Mouse (Mus musculus): ENCODE data around the gene Iyd. TPM values are rescaled to one million over a fixed set of nuclear protein-coding genes. Genes with fewer than 3 reads are reported as not detected.

Gene Iyd
- polyA plus RNA-seq, 1 experiment from 2014 or later: not detected

DNA sequence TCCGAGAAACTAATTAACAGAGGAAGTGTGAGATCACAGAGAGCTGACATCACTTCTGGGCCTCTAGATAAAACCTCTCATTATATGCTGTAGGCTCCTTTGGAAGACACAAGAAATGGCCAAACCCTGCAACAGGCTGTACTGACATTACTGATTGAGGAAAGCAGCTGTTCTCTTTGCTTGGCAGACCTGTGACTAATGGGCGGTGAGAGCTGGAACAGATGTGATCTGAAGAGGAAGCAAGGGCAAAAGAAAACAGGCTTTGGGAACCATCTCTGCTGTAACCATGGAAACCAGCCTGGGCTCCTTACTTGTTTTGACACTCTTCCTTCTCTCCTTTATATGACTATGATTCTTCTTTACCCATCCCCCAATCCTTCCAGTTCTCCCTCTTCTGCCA, 56.7 kb downstream of the Iyd start:
- no peaks in the 10 kb centered on the region for H3K9me3 ChIP-seq (replicated peaks; ENCODE audit: control insufficient read depth, low read length)
- H3K4me2 ChIP-seq (ENCODE audit: low read depth, low read length): no peak overlapping the region
- ATAC-seq (replicated peaks; ENCODE audit: insufficient number of reproducible peaks, low FRiP score, low TSS enrichment, low read depth) (no peak), DNase-seq (ENCODE audit: low spot score) (peak; percentile 43)
- 52% methylated on average over 2 of the region's 2 CpGs for WGBS
- no peak overlapping the region for H3K27ac ChIP-seq (replicated peaks; ENCODE audit: low read depth, low read length)
- no peaks in the 10 kb centered on the region for H3K4me1 ChIP-seq (ENCODE audit: control insufficient read depth, insufficient read depth, low read length)
- H3K4me3 ChIP-seq (ENCODE audit: low read depth, low read length): no peak overlapping the region
- H3K9ac ChIP-seq (replicated peaks; ENCODE audit: low read length): no peak overlapping the region
- H3K27me3 ChIP-seq (ENCODE audit: control insufficient read depth, insufficient read depth, low read length): no peaks in the 10 kb centered on the region
- no peaks in the 10 kb centered on the region for H3K36me3 ChIP-seq (replicated peaks; ENCODE audit: control insufficient read depth, insufficient read depth, low read depth, low read length)

DNA sequence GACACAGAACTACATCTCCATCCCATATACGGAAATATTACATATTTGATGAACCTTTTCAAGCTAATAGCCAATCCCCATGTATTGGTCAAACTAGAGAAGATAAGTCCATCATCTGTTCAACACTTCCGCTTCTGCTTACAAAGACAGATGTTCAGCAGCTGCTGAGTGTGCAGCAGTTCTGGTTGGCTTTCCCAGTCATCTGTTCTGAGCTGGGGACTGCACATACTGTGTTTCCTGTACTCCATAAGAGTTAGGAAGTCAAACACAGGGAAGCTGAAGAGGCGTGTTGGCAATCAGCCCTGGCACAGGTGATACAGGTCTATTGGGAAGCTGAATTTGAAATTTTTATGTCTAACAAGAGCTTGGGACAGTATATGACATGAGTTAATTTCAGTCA, 57.7 kb downstream of the Iyd start:
- ATAC-seq (replicated peaks; ENCODE audit: insufficient number of reproducible peaks, low FRiP score, low TSS enrichment, low read depth): no peak
- H3K27me3 ChIP-seq (ENCODE audit: control insufficient read depth, insufficient read depth, low read length): no peaks in the 10 kb centered on the region
- no peak overlapping the region for H3K4me2 ChIP-seq (ENCODE audit: low read depth, low read length)
- WGBS: 83% methylated on average over 3 of the region's 3 CpGs
- H3K9me3 ChIP-seq (replicated peaks; ENCODE audit: control insufficient read depth, low read length): no peaks in the 10 kb centered on the region
- H3K36me3 ChIP-seq (replicated peaks; ENCODE audit: control insufficient read depth, insufficient read depth, low read depth, low read length): no peaks in the 10 kb centered on the region
- H3K4me1 ChIP-seq (ENCODE audit: control insufficient read depth, insufficient read depth, low read length): no peaks in the 10 kb centered on the region
- DNase-seq (ENCODE audit: low spot score): no peak
- no peak overlapping the region for H3K27ac ChIP-seq (replicated peaks; ENCODE audit: low read depth, low read length)
- no peak overlapping the region for H3K4me3 ChIP-seq (ENCODE audit: low read depth, low read length)
- H3K9ac ChIP-seq (replicated peaks; ENCODE audit: low read length): no peak overlapping the region

Other genes starting within 250 kb of the Iyd start
- gene Ppp1r14c, start 174.2 kb upstream of the Iyd start, polyA plus RNA-seq (2014; fragmentation: Nextera tagmentation; extraction: Ambion mirVana): 4.1 and 4.5 TPM in 2 replicates
- gene Plekhg1, start 200.1 kb downstream of the Iyd start, polyA plus RNA-seq (2014; fragmentation: Nextera tagmentation; extraction: Ambion mirVana): 16.2 and 19.9 TPM in 2 replicates